Mouse (Mus musculus): ENCODE data around the gene Cat.

GRCm38 (mm10) chr2:103473362-103473761 is 11.6 kb downstream of the Cat start:
- no peak for TF ChIP-seq CTCF (IDR thresholded peaks at IDR 0.05; ENCODE audit: low read depth, low read length)
- TF ChIP-seq POLR2A (IDR thresholded peaks at IDR 0.05; ENCODE audit: extremely low read depth, insufficient read depth, low read length), result no peak
